In genomic region chr2:28514489-28514888, GRCm38 (mm10) we compare ENCODE assay signal across 8 mouse cellular contexts. TPM values are rescaled to one million over a fixed set of nuclear protein-coding genes. Genes with fewer than 3 reads are reported as not detected.
A peak's percentile ranks its signal among the peaks of the same experiment; 100 is the strongest.
DNase-seq lines count a peak whose midpoint lies in the region; ATAC-seq and TF ChIP-seq lines count a peak whose summit lies in the region.

No protein-coding gene starts in this region.

- no peak for TF ChIP-seq POLR2A in MEL (IDR thresholded peaks at IDR 0.05; ENCODE audit: control insufficient read depth in 1 of 2, insufficient read depth in 1 of 2, low read depth in 1 of 2, low read length in 2 of 2, poor library complexity in 1 of 2)

- peak overlapping the region; percentile 62 for H3K4me2 ChIP-seq in forebrain, embryonic 15.5 days (replicated peaks)

- H3K79me2 ChIP-seq in MEL (ENCODE audit: control insufficient read depth, insufficient read depth, low read length, poor library complexity), result no peaks in the 10 kb centered on the region; the same call in 1 of the 2 replicates

- H3K9me3 ChIP-seq in MEL (replicated peaks; ENCODE audit: insufficient read depth, low read length), result no peaks in the 10 kb centered on the region
- no peaks in the 10 kb centered on the region for H3K9me3 ChIP-seq in forebrain, embryonic 15.5 days

- no peak for ATAC-seq in forebrain, embryonic 15.5 days (replicated peaks)
- ATAC-seq in hematopoietic stem cell, adult 5-6 weeks (replicated peaks in 1 of 2; ENCODE audit: insufficient read depth in 1 of 2, low FRiP score in 2 of 2, low TSS enrichment in 1 of 2, low read depth in 1 of 2, poor library complexity in 2 of 2, severe bottlenecking in 2 of 2), result peak; percentile 55 to 61

- peak; percentile 86 for DNase-seq in MEL (ENCODE audit: low read depth, low spot score)
- peak; percentile 57 for DNase-seq in c-Kit-positive CD71-positive TER-119-positive erythroid progenitor cells, embryonic 14.5 days (ENCODE audit: low spot score)
- DNase-seq in layer of hippocampus, postnatal 14 days (ENCODE audit: low spot score in 2 of 2), result peak; percentile 85 to 90
- peak; percentile 94 for DNase-seq in lung, postnatal 36 days
- DNase-seq in retina, embryonic 14.5 days (ENCODE audit: low spot score), result peak; percentile 92
- peak; percentile 70 to 90 for DNase-seq in urinary bladder, postnatal 4 days (ENCODE audit: low spot score in 2 of 2)

- H3K4me3 ChIP-seq in MEL (ENCODE audit: control insufficient read depth in 1 of 2, insufficient read depth in 1 of 2, low read depth in 2 of 2, low read length in 2 of 2), result peak overlapping the region; percentile 14 to 91; a peak in 1 of 4 replicates
- H3K4me3 ChIP-seq in forebrain, embryonic 15.5 days, result peak overlapping the region; percentile 95

- 25% methylated on average over 5 of the region's 5 CpGs for WGBS in forebrain, embryonic 15.5 days

- H3K27me3 ChIP-seq in MEL (ENCODE audit: control insufficient read depth in 1 of 2, insufficient read depth in 2 of 2, low read length in 2 of 2), result peaks cover 0 to 5% of the 10 kb centered on the region in 2 experiments; a peak in 3 of 4 replicates
- no peaks in the 10 kb centered on the region for H3K27me3 ChIP-seq in forebrain, embryonic 15.5 days

- TF ChIP-seq EP300 in MEL (IDR thresholded peaks at IDR 0.05; ENCODE audit: low read depth in 1 of 2, low read length in 2 of 2), result no peak

- H3K36me3 ChIP-seq in MEL (ENCODE audit: control insufficient read depth in 1 of 2, insufficient read depth in 2 of 2, low read length in 2 of 2), result peaks cover 0 to 5% of the 10 kb centered on the region in 2 experiments; a peak in 2 of 4 replicates
- no peaks in the 10 kb centered on the region for H3K36me3 ChIP-seq in forebrain, embryonic 15.5 days

- H3K9ac ChIP-seq in MEL (ENCODE audit: control insufficient read depth, low read depth, low read length, poor library complexity, severe bottlenecking), result peak overlapping the region; percentile 23; the same call in 1 of the 2 replicates
- H3K9ac ChIP-seq in forebrain, embryonic 15.5 days (replicated peaks), result peak overlapping the region; percentile 97

- peak; percentile 89 to 95 (median 92) for TF ChIP-seq CTCF in MEL (IDR thresholded peaks at IDR 0.05 in 2 of 3, conservative IDR thresholded peaks at IDR 0.05 in 1 of 3; ENCODE audit: control insufficient read depth in 1 of 3, insufficient read depth in 1 of 3, low read depth in 2 of 3, low read length in 3 of 3, poor library complexity in 1 of 3, severe bottlenecking in 1 of 3)

- peak; percentile 64 for TF ChIP-seq RAD21 in MEL (IDR thresholded peaks at IDR 0.05; ENCODE audit: low read depth, low read length)

- peaks cover 2 to 14% of the 10 kb centered on the region in 2 experiments; a peak in 3 of 4 replicates for H3K4me1 ChIP-seq in MEL (ENCODE audit: control insufficient read depth in 1 of 2, insufficient read depth in 2 of 2, low read length in 2 of 2)
- peaks cover 55% of the 10 kb centered on the region for H3K4me1 ChIP-seq in forebrain, embryonic 15.5 days

- no peak overlapping the region for H3K27ac ChIP-seq in MEL (ENCODE audit: control insufficient read depth, low read depth, low read length)
- H3K27ac ChIP-seq in forebrain, embryonic 15.5 days (replicated peaks), result peak overlapping the region; percentile 90

TF ChIP-seq in MEL, 35 proteins besides CTCF, POLR2A, EP300 and RAD21:
- TF ChIP-seq SMC3 (IDR thresholded peaks at IDR 0.05; ENCODE audit: low read depth, low read length), result peak; percentile 56
- TF ChIP-seq MAX (IDR thresholded peaks at IDR 0.05; ENCODE audit: low read length), result no peak
- no peak for TF ChIP-seq MEF2A (IDR thresholded peaks at IDR 0.05; ENCODE audit: extremely low read depth, insufficient replicate concordance, low read depth, low read length, poor library complexity, severe bottlenecking)
- no peak for TF ChIP-seq RCOR1 (IDR thresholded peaks at IDR 0.05; ENCODE audit: low read depth, low read length)
- TF ChIP-seq ZNF384 (IDR thresholded peaks at IDR 0.05; ENCODE audit: low read depth, low read length), result no peak
- TF ChIP-seq ZMIZ1 (IDR thresholded peaks at IDR 0.05; ENCODE audit: low read depth, low read length), result no peak
- peak; percentile 66 for TF ChIP-seq SIN3A (IDR thresholded peaks at IDR 0.05; ENCODE audit: low read length)
- no peak for TF ChIP-seq NELFE (IDR thresholded peaks at IDR 0.05; ENCODE audit: low read depth, low read length)
- no peak for TF ChIP-seq ELF1 (IDR thresholded peaks at IDR 0.05; ENCODE audit: low read depth, low read length)
- TF ChIP-seq MAZ (IDR thresholded peaks at IDR 0.05; ENCODE audit: low read depth, low read length), result peak; percentile 86; the same call in 1 of the 2 replicates
- TF ChIP-seq E2F4 (IDR thresholded peaks at IDR 0.05; ENCODE audit: borderline replicate concordance, low read depth, low read length), result no peak
- peak; percentile 23; the same call in 1 of the 2 replicates for TF ChIP-seq ZC3H11A (IDR thresholded peaks at IDR 0.05; ENCODE audit: low read depth, low read length)
- TF ChIP-seq GATA1 (IDR thresholded peaks at IDR 0.05; ENCODE audit: low read depth, low read length), result no peak

RNA-seq across cellular contexts. Expression of gene Ralgds, which starts 1.6 kb away (rescaled TPM):
- total RNA-seq in MEL (2012; rRNA removed), result 4.7 and 5.0 TPM in 2 replicates
- polyA plus RNA-seq in MEL (2012; ENCODE audit: insufficient read depth in 1 of 2, insufficient read length in 2 of 2, low read depth in 1 of 2, low replicate concordance in 2 of 2, missing spikeins in 1 of 2), result 10 to 100 TPM in 1 of 2 experiments, not detected in 1; 11.0 TPM
- polyA plus RNA-seq in forebrain, embryonic 15.5 days (2015; fragmentation: Nextera tagmentation; extraction: Ambion mirVana), result 84.6 and 87.8 TPM in 2 replicates
- 12.0 and 20.9 TPM in 2 replicates for total RNA-seq in hematopoietic stem cell, adult 5-6 weeks (2017)
- 100 to 1,000 TPM; 150 to 155 TPM for total RNA-seq in layer of hippocampus, postnatal 14 days (2021)

RNA-seq across cellular contexts. Expression of gene Gm10134, which starts 8.6 kb away (rescaled TPM):
- not detected in 2 replicates for total RNA-seq in MEL (2012; rRNA removed)
- not detected for polyA plus RNA-seq in MEL (2012; ENCODE audit: insufficient read depth in 1 of 2, insufficient read length in 2 of 2, low read depth in 1 of 2, low replicate concordance in 2 of 2, missing spikeins in 1 of 2)
- polyA plus RNA-seq in forebrain, embryonic 15.5 days (2015; fragmentation: Nextera tagmentation; extraction: Ambion mirVana), result 0.60 and 0.92 TPM in 2 replicates
- not detected in 2 replicates for total RNA-seq in hematopoietic stem cell, adult 5-6 weeks (2017)
- not detected for total RNA-seq in layer of hippocampus, postnatal 14 days (2021)

RNA-seq across cellular contexts. Expression of gene Gbgt1, which starts 17.8 kb away (rescaled TPM):
- total RNA-seq in MEL (2012; rRNA removed), result not detected in 2 replicates
- polyA plus RNA-seq in MEL (2012; ENCODE audit: insufficient read depth in 1 of 2, insufficient read length in 2 of 2, low read depth in 1 of 2, low replicate concordance in 2 of 2, missing spikeins in 1 of 2), result under 1 TPM in 1 of 2 experiments, not detected in 1; 0.11 TPM
- 0.50 and 0.68 TPM in 2 replicates for polyA plus RNA-seq in forebrain, embryonic 15.5 days (2015; fragmentation: Nextera tagmentation; extraction: Ambion mirVana)
- not detected in 2 replicates for total RNA-seq in hematopoietic stem cell, adult 5-6 weeks (2017)
- total RNA-seq in layer of hippocampus, postnatal 14 days (2021), result 1 to 10 TPM; 1.4 to 2.1 TPM

RNA-seq across cellular contexts. Expression of gene Mrps2, which starts 46.6 kb away (rescaled TPM):
- total RNA-seq in MEL (2012; rRNA removed), result 26.5 and 30.5 TPM in 2 replicates
- 10 to 100 TPM; 70.3 to 71.4 TPM for polyA plus RNA-seq in MEL (2012; ENCODE audit: insufficient read depth in 1 of 2, insufficient read length in 2 of 2, low read depth in 1 of 2, low replicate concordance in 2 of 2, missing spikeins in 1 of 2)
- 49.5 and 49.6 TPM in 2 replicates for polyA plus RNA-seq in forebrain, embryonic 15.5 days (2015; fragmentation: Nextera tagmentation; extraction: Ambion mirVana)
- 26.6 and 31.9 TPM in 2 replicates for total RNA-seq in hematopoietic stem cell, adult 5-6 weeks (2017)
- total RNA-seq in layer of hippocampus, postnatal 14 days (2021), result 10 to 100 TPM; 36.8 to 37.3 TPM

RNA-seq across cellular contexts. Expression of gene 1700007K13Rik, which starts 48.4 kb away (rescaled TPM):
- not detected in 2 replicates for total RNA-seq in MEL (2012; rRNA removed)
- polyA plus RNA-seq in MEL (2012; ENCODE audit: insufficient read depth in 1 of 2, insufficient read length in 2 of 2, low read depth in 1 of 2, low replicate concordance in 2 of 2, missing spikeins in 1 of 2), result not detected
- polyA plus RNA-seq in forebrain, embryonic 15.5 days (2015; fragmentation: Nextera tagmentation; extraction: Ambion mirVana), result 1.1 and 3.2 TPM in 2 replicates
- total RNA-seq in hematopoietic stem cell, adult 5-6 weeks (2017), result not detected in 2 replicates
- 1 to 10 TPM; 3.3 to 6.8 TPM for total RNA-seq in layer of hippocampus, postnatal 14 days (2021)
